In genomic region chr7:29421240-29421908, GRCm38 (mm10) we compare ENCODE assay signal across 10 mouse cellular contexts.
DNase-seq lines count a peak whose midpoint lies in the region; ATAC-seq and TF ChIP-seq lines count a peak whose summit lies in the region.
"Had no signal": no experiment of that assay in that cellular context is flagged by ENCODE, and none has a peak within 500 bp of the region (broad histone marks: within the 10 kb centered on the region; RNA-seq: fewer than 3 reads in every experiment).

No protein-coding gene starts in this region.

- H3K4me1 ChIP-seq in heart, embryonic 11.5 days (ENCODE audit: control insufficient read depth, insufficient read depth, low read length): peaks cover 6% of the 10 kb centered on the region; the same call in 1 of the 2 replicates
- peaks cover 11% of the 10 kb centered on the region for H3K4me1 ChIP-seq in heart, adult 2 months (ENCODE audit: control insufficient read depth, insufficient read depth, low read length)
- peaks cover 28% of the 10 kb centered on the region for H3K4me1 ChIP-seq in hindbrain, embryonic 13.5 days (replicated peaks)
- H3K4me1 ChIP-seq in midbrain, postnatal 0 days (ENCODE audit: insufficient read depth, low read length): no peaks in the 10 kb centered on the region

- no peak overlapping the region for H3K27ac ChIP-seq in heart, embryonic 11.5 days (ENCODE audit: low read depth, low read length)
- H3K27ac ChIP-seq in heart, adult 2 months: no peak overlapping the region
- H3K27ac ChIP-seq in hindbrain, embryonic 13.5 days: peak overlapping the region; percentile 75
- no peak overlapping the region for H3K27ac ChIP-seq in midbrain, postnatal 0 days (ENCODE audit: low read depth, low read length)

- no peak for ATAC-seq in heart, embryonic 11.5 days (replicated peaks; ENCODE audit: insufficient number of reproducible peaks, low FRiP score, low TSS enrichment)
- ATAC-seq in common myeloid progenitor, adult 5-6 weeks (replicated peaks; ENCODE audit: low read depth, poor library complexity, severe bottlenecking): peak; percentile 68
- ATAC-seq in hindbrain, embryonic 13.5 days (ENCODE audit: low FRiP score): no peak
- ATAC-seq in midbrain, postnatal 0 days (ENCODE audit: low FRiP score): no peak

- H3K9ac ChIP-seq in heart, embryonic 11.5 days (ENCODE audit: low read depth, low read length): 0 out of 2 replicates have a peak overlapping the region, but pooled peaks have one; percentile 16
- H3K9ac ChIP-seq in heart, adult 2 months (ENCODE audit: low read depth, low read length): no peak overlapping the region
- no peak overlapping the region for H3K9ac ChIP-seq in hindbrain, embryonic 13.5 days
- H3K9ac ChIP-seq in midbrain, postnatal 0 days (replicated peaks; ENCODE audit: low read length, poor library complexity, severe bottlenecking): 0 out of 2 replicates have a peak overlapping the region, but pooled peaks have one; percentile 24

- peaks cover 75% of the 10 kb centered on the region for H3K27me3 ChIP-seq in heart, embryonic 11.5 days (ENCODE audit: control insufficient read depth, insufficient read depth, low read length)
- no peaks in the 10 kb centered on the region for H3K27me3 ChIP-seq in heart, adult 2 months (ENCODE audit: control insufficient read depth, insufficient read depth, low read length)
- H3K27me3 ChIP-seq in hindbrain, embryonic 13.5 days: no peaks in the 10 kb centered on the region
- H3K27me3 ChIP-seq in midbrain, postnatal 0 days (ENCODE audit: insufficient read depth, low read length): no peaks in the 10 kb centered on the region

- DNase-seq in heart, adult 2 months: no peak
- no peak for DNase-seq in midbrain, postnatal 0 days (ENCODE audit: low spot score)
- no peak for DNase-seq in kidney, adult 8-10 months
- DNase-seq in kidney, adult 11 months: no peak
- no peak for DNase-seq in cerebellum, adult 11-12 months
- DNase-seq: kidney, postnatal 25 days; lung, adult 18-20 months had no signal

- no peaks in the 10 kb centered on the region for H3K9me3 ChIP-seq in heart, embryonic 11.5 days (replicated peaks; ENCODE audit: control insufficient read depth, low read length)
- H3K9me3 ChIP-seq in hindbrain, embryonic 13.5 days: no peaks in the 10 kb centered on the region
- H3K9me3 ChIP-seq in midbrain, postnatal 0 days (ENCODE audit: low read length): no peaks in the 10 kb centered on the region

- no peak for TF ChIP-seq CTCF in heart, adult 2 months (IDR thresholded peaks at IDR 0.05)
- no peak for TF ChIP-seq CTCF in midbrain, postnatal 0 days (IDR thresholded peaks at IDR 0.05)

- no peak overlapping the region for H3K4me3 ChIP-seq in heart, embryonic 11.5 days (ENCODE audit: low read depth, low read length)
- H3K4me3 ChIP-seq in heart, adult 2 months: no peak overlapping the region
- H3K4me3 ChIP-seq in hindbrain, embryonic 13.5 days: no peak overlapping the region
- H3K4me3 ChIP-seq in midbrain, postnatal 0 days (ENCODE audit: low read depth, low read length): no peak overlapping the region

- WGBS in heart, embryonic 11.5 days (ENCODE audit: insufficient replicate concordance): 26% methylated on average over 12 of the region's 12 CpGs
- WGBS in heart, adult 2 months: 46% methylated on average over 12 of the region's 12 CpGs
- 19% methylated on average over 12 of the region's 12 CpGs for WGBS in hindbrain, embryonic 13.5 days
- 28% methylated on average over 12 of the region's 12 CpGs for WGBS in midbrain, postnatal 0 days

- no peak overlapping the region for H3K4me2 ChIP-seq in heart, embryonic 11.5 days
- H3K4me2 ChIP-seq in hindbrain, embryonic 13.5 days: no peak overlapping the region
- H3K4me2 ChIP-seq in midbrain, postnatal 0 days (ENCODE audit: low read depth, low read length, poor library complexity, severe bottlenecking): no peak overlapping the region

- TF ChIP-seq POLR2A in heart, adult 2 months (IDR thresholded peaks at IDR 0.05; ENCODE audit: insufficient read depth, low read depth, low read length): no peak

- H3K36me3 ChIP-seq in heart, embryonic 11.5 days (ENCODE audit: control insufficient read depth, insufficient read depth, low read length): no peaks in the 10 kb centered on the region
- H3K36me3 ChIP-seq in heart, adult 2 months (ENCODE audit: control insufficient read depth, insufficient read depth, low read length): no peaks in the 10 kb centered on the region
- H3K36me3 ChIP-seq in hindbrain, embryonic 13.5 days: no peaks in the 10 kb centered on the region
- no peaks in the 10 kb centered on the region for H3K36me3 ChIP-seq in midbrain, postnatal 0 days (ENCODE audit: insufficient read depth, low read length)

- intact Hi-C loops in heart, adult 2 months (cut with DNase I): loop anchor here (10.0 kb wide), 1 partner anchor 63 kb away; no protein-coding TSS in a partner anchor

- TF ChIP-seq EP300 in heart, adult 2 months (IDR thresholded peaks at IDR 0.05; ENCODE audit: insufficient read depth, low read depth, low read length): no peak

- no peaks in the 10 kb centered on the region for H3K79me2 ChIP-seq in heart, adult 2 months (replicated peaks; ENCODE audit: control insufficient read depth, insufficient read depth, low read length)

Comparison
In these comparisons a context has a peak if more than half of its experiments do, and no peak if none do; other contexts are left out.
1. H3K9ac ChIP-seq: peak in heart, embryonic 11.5 days (single experiment) and midbrain, postnatal 0 days (single experiment); none in heart, adult 2 months (single experiment) and hindbrain, embryonic 13.5 days (single experiment).